Mouse (Mus musculus) embryonic fibroblast, embryonic 13.5 days (primary cell): ENCODE measurements around the gene Gm3233.

Source experiments
- CTCF ChIP-seq: IDR thresholded peaks from 2 replicates; pipeline ENCODE4 v1.5.1; 2011; ENCODE audit warnings: mild to moderate bottlenecking, control low read depth, low read length, moderate library complexity, borderline replicate concordance; ENCODE audit not compliant: insufficient read depth
- POLR2A ChIP-seq: IDR thresholded peaks from 2 replicates; pipeline ENCODE4 v1.6.1; 2011; ENCODE audit warnings: low read depth, mild to moderate bottlenecking, control low read depth, low read length, moderate library complexity

GRCm38 (mm10) chr10:77713734-77714133 is 45.7 kb downstream of the Gm3233 start:
- TF ChIP-seq POLR2A (no peak), CTCF (no peak)
